Mouse (Mus musculus): ENCODE data around the gene Ccnjl.

GRCm38 (mm10) chr11:43575376-43576151 lies 47.0 kb downstream of the Ccnjl start:
- no peak for TF ChIP-seq CTCF (IDR thresholded peaks at IDR 0.05; ENCODE audit: control insufficient read depth, insufficient read depth, low read length)
- TF ChIP-seq POLR2A (IDR thresholded peaks at IDR 0.05; ENCODE audit: borderline replicate concordance, control insufficient read depth, low read depth, low read length): no peak
